Mouse (Mus musculus) testis, postnatal 10 days (tissue): ENCODE measurements around the gene Riox1.
"Not testable (repeated sequence)": the region's sequence is repeated elsewhere in the genome, so short reads cannot be mapped to it uniquely, and the experiment has no call there.

Source experiments
- DNase-seq: peaks from one replicate; pipeline ENCODE4 v3.0.0; 2021; ENCODE audit warnings: low spot score

The Riox1 gene

DNA sequence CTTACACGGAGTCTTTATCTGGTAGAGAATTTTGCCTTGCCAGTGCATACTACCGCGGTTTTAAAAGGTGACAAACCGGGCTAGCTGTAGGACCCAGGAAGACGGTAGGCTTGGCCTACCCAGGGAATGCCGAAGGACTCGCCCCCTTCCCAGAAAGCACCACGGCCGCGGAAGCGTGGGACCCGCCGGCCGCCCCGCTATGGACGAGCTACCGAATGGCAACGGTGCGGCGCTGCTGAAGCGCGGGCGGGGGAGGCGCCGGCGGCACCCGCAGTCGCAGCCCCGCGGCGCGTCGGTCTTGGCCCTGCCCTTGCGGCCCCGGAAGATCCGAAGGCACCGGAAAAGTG lies at the start of gene Riox1:
Gene Riox1 (plus strand): TSS at position 116 of the 347 bp plus-strand sequence.
- peak; percentile 82 for DNase-seq

DNA sequence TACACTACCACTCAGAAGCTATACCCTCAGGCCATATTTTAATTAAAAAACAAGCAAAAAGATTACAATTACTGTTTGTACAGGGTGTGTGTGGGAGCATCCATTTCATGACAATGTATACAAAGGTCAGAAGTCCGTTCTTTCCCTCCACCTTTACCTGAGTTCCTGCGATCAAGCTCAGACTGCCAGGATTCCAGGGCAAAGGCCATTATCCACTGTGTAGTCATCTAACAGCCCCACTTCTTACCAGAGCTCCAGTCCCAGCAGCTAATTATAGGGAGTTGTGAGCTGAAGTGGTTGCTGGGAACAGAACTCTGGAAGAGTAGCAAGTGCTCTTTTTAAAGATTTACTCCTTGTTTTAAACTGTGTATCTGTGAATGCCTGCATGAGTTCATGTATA lies 40.0 kb upstream of the Riox1 start:
- no peak for DNase-seq

DNA sequence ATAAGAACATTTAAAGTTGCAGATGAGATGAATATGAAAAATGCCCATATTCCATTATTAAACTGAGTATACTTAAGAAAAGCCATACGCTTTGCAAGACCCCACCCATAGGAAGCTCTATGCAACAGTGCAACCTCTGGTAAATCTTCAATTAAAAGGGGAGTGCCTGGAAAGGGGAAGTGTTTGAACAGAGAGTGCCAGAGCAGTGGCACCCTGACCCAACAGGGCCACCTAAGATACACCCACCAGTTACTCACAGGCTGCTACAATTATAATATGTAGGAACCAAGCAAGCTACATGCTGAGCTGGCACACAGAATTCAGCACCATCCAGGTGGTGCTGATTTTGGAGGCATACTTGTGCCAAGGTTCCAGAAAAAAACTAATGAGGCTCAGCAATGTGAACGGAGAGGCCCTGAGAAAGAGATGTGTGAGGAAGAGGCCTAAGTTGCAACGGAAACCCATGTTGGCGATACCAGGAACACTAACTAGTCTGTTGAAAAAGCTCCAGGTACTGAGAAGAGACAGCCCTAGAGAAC lies 36.1 kb upstream of the Riox1 start:
- no peak for DNase-seq

DNA sequence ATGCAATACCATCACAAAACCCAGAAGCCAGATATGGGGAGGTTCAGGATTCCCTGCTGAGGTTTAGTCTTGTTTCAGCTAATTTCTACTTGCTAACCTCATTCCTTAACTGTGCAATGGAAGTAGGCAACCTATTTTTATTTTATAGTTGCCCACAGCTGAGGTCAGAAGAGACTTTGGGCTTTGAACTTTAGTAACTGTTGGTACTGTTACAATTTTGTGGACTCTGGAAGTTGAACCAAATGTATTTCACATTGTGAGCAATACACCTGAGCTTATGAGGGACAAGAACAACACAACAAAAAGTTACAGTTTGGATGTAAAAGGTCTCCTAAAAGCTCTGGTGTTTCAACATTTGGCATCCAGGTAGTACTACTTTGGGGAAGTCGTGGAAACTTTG lies 35.6 kb upstream of the Riox1 start:
- DNase-seq, result no peak

DNA sequence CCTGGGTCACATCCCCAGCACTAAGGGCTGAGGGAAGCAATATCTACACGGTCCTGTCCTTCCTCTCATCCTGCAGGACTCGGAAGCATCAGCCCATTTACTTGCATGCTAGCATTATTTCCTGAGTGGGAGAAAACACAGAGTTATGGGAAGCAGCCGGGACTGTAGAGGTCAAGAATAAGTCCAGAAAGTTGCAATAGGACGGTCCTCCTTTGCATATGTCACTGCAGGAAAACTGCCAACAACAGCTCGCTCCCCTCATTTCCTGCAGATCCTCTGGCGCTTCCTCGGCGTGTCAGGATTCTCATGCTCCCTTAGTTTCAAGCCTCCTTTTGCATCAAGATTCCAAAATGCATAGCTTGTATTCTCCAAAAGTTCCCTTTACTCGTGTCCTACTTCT lies 33.5 kb upstream of the Riox1 start:
- DNase-seq, result no peak

DNA sequence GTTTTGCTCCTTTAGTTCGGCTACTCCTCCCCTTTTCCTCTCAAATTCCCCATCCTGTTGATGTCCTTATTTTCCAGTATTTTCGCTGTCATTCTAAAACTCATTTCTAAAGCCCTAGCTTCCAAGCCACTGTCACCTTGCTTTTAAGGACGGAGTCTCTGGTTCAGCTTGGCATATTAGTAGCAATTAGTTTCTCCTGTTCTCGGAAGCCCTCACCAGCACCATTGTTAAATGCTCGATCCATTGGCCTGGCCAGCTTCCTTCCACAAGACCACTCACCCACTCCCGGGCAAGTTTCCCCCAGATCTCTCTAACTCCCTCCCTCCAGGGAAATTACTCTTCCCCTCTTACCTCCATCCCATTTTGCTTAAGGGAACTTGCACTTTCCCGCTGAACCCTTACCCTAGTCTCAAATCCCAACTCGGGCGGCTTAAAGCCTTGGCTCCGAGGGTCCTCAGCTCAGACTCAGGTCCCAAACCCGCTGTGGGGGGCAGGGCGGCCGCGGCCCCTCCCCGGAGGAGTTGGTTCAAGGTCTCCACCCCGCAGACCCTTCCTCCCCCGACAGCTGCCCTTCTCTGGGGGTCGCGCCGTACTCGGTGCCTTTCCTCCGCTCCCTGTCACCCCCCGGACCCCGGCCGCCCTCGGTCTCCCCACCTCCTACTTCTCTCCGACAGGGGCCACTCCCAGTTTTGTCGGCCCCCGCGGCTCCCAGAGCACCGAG lies 29.5 kb upstream of the Riox1 start:
- peak; percentile 71 for DNase-seq

DNA sequence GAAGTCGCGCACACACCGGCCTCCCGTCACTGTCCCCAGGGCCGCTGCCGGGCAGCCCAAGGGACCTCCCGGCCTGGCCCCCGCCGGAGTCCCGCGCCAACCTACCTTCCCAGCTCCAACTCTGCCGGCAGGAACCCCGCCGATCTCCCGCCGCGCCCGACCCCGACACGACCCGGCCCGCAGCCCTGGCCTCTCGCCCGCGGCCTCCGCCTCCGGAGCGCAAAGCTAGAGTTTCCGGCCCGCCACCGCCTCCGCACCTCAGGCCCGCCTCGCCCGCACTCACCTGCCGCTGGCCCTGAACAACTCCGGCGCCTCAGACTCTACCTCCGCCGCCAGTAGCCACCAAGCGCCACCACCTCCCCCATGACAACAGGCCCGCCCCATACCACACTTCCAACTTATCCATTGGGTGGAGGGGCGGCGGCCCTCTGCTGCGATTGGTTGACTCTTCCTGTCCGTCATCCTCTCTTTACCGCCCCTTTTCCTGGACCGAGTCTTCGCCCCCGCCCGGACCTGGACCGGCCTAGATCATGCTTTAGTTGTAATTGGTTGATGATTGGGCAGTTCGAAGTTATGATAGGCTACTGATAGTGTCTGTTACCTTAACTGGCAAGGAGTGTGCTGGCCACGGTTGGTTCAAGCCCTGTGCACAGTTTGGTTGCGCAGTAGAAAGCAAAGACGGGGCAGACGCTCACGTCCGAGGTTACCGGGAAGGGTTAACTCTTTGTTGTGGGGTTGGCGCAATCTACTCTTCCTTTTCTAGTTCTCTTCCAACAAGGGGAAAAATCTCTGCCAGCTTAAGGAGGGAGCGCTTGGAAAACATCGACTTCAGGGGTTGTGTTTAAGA lies 28.6 kb upstream of the Riox1 start, which contains the start of gene Numb:
Gene Numb (minus strand): TSS at position 400 of the 847 bp plus-strand sequence.
- peak; percentile 96 for DNase-seq

DNA sequence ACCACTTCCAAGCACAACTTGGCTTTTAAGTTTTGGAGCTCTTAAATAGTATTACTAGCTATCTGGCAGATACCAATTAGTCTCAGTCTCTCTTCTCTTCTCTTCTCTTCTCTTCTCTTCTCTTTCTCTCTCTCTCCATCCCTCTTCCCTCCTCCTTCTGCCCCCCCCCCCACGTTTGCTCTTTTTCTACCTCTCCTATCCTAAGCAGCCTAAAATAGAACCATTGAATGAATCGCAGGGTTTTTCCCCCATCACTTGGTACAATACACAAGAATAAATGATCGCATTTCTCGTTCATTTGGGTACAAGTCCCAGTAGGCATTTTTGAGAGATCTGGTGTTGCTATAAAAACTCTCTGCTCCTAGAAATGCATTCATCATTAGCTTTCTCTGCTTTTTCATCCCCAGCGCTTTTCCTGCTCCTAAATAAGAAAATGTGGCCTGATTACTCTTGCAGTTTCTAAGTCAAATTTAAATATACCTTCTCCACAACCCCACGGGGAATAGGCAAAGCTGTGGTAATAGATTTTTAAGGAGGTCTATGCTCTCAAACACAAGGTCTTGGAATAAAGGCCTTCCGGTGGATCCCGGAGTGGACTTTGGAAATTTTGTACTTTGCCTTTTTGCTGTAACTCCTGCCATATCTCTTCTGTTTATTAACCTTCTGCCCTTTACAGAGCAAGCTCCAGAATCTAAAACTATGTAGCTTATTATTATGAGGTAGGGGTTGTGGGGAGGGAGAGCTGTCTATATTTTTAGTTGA lies 27.5 kb upstream of the Riox1 start:
- DNase-seq, result no peak

DNA sequence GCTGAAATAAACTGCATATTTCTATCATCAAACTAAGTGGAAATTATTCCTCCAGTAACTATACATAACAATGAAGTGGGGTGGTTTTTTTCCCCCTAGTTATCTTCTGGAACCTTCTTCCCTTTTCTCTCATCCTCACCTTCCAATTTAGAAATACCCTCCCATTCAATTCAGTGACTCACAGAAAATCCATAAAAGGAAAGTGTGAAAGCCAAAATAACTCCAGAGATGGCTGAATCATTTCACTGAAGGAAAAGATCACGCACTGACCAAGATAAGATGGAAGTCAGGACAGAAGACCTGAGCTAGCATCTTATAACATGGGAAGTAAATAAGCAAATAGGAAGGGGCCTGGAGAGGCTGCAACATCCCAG lies 26.9 kb upstream of the Riox1 start:
- DNase-seq, result no peak

DNA sequence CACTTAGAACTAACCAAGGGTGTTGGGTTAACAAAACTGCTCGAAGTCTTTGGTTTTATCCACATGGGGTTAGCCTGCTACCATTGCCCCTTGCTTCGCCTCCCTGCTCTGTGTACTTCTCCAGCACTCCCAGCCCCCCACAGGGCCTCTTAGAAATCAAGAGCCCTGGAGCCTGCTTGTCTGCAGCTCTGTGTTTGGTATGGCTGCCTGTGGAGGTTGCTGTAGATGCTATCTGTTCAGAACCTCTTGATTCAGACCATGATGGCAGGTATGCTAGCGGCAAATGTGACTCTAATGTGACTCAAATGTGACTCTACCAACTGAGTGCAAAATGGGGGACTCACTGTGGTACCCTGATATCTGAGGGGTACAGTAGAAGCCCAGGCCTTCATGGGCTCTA lies 26.1 kb upstream of the Riox1 start:
- no peak for DNase-seq

DNA sequence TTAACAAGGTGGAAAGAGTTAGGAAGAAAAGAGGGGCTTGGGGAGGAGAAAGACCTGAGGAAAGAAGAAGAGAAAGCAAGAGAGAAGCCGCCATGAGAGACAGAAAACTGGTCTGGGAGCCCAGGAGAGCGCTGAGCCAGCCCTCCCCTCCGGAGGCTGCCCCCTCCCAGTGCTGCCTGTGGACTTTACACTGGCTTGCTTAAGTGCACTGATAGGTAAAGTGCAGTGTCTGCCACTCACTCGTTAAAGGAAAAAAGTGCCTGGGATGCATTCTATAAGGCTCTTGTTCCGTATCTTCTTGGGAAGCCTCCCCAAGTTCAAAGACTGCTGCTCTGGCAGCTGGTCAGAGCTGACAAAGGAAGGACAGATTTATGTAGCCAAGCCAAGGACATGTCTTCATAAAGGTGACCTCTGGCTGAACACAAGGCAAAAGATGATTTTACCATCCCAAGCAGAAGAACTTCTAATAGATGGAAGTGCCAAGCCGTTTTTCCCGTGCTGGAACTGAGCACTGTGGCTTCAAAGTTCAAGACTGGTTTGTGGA lies 25.2 kb upstream of the Riox1 start:
- DNase-seq, result no peak

DNA sequence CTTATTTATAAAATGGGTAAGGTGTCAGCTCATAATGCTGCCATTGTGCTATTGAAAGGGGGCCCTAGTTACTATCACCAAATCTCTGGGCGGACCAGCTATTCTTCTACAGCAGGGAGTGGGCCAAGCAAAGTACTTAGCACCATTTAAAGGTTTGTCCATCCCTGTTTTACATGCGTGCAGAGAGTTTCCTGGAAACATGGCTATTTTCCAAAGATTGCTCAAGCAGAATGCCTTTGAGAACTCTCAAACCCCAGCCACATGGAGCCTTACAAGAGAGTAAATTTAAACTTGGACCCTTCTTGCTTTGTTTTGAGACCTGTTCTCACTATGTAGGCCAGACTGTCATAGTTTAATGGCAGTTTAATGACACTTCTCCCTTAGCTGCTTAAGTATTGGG lies 24.3 kb upstream of the Riox1 start:
- DNase-seq, result no peak

DNA sequence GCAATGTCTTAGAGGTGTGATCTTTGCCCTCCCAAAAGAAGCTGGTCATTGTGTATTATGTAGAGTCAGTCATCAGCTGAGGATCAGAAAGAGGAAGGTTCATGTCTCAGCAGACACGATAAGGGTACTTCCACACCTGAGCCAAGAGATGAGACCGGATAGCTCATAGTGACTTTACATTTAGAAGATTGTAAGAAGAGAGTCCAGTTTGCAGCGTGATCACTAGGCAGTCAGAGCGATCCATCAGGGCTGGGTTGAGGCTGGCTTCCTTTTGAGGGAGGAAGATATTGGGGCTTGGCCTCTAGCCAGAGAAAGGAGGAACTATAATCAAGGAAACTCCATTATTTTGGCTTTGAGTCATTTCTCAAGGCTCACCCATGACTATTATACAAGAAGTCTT lies 22.7 kb upstream of the Riox1 start:
- no peak for DNase-seq

DNA sequence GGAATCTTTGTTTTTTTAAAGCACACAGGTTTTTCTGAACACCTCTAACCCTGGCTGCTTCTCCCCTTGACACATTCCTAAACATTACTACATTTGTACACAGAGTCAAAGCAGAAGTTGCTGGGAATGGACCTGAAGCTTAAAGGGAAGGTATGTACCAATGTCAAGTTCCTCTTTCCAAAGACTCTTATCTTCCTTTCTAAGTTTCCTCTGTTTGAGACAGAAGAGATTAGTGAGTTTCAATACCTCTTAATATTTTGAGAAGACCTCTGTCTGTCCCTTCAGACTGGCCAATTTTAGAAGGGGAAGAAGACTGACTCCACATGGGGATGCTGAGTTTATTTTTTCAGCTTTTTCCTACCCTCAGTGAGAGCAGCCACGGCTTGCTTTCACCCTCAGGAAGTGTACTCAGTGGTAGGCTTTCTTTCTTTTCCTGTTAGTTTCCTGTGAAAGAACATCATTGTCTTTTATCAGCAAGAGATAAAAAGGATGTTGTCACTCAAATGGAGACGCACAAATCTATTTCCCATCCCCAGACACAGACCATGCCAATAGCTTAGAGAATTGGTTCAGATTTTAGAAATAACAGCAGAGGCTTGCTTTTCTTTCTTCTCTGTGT lies 21.1 kb upstream of the Riox1 start:
- DNase-seq, result no peak

DNA sequence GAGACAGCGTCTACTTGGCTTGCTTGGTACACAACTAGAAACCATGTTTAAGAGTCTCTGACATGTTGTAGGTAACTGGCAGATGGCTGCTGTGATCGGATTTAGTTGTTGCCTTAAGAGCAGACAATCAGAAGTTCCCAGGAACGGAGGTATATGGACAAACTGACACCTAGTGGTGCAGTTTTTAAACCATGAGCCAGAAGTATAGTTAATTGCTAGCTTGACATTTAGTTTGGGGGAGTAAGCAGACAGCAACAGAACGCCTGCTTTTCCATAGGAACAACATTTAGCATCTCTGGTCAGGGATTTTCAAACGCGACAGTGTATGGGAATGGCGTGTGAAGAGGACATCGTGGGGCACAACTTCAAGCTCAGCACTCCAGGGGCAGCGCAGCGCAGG lies 12.8 kb upstream of the Riox1 start:
- DNase-seq, result no peak

DNA sequence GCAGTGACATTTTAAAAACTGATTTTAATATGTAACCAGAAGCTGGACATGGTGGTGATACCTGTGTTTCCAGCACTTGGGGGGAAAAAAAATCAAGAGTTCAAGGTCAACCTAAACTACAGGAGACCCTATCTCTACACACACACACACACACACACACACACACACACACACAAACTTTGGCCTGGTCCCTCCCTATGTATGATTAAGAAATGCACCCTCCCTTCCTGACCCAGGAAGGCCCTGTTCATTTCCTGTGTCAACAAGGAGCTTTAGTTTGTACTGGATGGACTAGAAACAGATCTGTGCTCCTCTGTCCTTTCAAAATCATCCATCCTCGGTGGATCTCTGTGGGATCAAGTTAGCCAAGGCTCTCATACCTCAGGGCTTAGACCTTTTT lies 11.8 kb upstream of the Riox1 start:
- DNase-seq, result not testable (repeated sequence)

DNA sequence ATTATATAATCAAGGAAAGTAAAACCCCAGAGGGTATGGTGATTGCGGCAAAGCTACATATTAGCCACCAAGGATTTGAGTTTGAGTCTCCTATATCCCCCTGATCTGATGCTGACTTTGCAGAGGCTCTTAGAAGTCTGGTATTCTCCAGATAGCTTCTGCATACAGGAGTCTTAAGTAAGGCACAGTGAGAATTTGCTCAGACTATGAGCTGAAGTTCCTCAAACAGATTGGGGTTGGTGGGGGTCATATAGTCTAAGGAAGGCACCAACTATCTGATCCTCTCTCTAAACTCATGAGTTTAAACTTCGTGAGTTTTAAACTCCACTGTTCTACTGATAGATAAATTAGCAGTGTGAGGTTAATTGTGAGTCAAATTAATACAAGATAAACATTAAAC lies 11.1 kb upstream of the Riox1 start:
- no peak for DNase-seq

DNA sequence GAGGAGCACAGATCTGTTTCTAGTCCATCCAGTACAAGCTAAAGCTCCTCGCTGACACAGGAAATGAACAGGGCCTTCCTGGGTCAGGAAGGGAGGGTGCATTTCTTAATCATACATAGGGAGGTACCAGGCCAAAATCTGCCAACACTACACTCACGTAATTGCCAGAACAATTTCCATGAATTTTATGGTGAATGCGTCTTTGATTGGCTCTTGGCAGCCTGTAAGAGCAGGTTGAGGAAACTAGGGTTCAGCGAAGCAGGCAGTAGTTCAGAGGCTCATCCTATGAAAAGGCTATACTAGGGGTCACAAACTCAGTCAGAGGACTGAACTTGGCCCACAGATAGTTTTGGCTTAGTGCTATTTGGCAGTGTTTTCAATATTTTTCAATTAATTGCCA lies 10.4 kb upstream of the Riox1 start:
- no peak for DNase-seq

DNA sequence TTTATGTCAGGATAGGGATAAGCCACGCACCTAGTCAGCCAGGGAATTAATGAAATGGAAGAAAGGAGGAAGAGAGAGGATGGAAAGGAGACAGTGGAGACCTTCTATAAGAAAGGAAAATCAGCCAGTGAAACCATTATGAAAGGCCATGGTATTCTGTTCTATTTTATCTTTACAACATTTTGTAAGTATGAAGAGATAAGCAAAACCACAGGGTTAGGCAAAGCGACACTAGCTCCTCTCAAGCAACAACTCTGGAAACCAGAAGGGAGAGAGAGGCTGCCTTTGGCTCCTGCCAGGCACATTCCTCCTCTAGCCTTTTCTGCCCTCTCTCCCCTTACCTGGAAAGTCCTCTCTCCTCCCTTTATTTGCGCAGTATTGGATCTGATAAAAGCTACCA lies 8.5 kb upstream of the Riox1 start:
- DNase-seq, result no peak

DNA sequence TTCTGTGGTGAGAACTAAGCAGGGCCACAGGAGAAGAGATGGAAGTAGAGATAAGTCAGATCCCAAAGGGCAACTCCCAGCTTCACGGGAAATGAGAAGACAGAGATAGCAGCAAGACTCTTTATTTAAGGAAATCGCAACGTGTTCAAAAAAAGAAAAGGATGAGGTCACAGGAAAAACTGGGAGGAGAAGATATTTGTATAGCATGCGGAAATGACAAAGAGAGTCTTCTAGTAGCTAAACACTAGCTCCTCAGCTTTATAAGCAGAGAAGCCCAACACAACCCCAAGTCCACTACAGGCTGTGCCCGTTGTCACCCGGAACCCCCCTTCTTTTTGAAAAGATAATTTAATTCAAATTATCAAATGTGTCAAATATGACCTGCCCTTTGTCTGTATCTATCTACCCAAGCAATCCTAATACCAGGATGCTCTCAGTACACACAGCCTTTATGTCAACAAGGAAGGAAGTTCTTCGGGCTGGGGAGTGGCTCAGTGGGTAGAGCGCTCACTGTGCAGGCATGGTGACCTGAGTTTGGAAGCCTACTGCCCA lies 3.1 kb upstream of the Riox1 start:
- DNase-seq, result no peak

DNA sequence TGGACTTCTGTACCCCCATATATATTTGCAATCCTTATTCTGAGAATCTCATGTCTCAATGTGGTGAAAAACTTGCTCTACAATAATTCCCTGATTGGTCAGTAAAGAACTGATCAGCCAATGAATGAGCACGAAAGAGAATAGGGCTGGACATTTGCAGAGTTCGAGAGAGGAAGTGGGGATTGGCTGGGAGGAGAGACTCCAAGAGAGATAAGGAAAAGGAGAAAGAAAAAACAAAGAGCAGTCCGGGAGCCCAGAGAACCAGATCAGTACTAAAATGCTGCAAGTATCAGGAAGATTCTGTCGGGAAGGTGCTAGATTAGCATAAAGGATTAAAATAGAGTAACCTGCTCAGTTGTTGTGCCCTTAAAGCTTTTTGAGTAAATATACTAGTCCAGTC lies 1.4 kb upstream of the Riox1 start:
- no peak for DNase-seq
